In genomic region chr6:97738846-97739245, GRCm38 (mm10) we compare ENCODE assay signal across 27 mouse cellular contexts.
DNase-seq lines count a peak whose midpoint lies in the region; ATAC-seq lines count a peak whose summit lies in the region.
"Had no signal": no experiment of that assay in that cellular context is flagged by ENCODE, and none has a peak within 500 bp of the region (broad histone marks: within the 10 kb centered on the region; RNA-seq: fewer than 3 reads in every experiment).

No protein-coding gene starts in this region.

- no peak for ATAC-seq in forebrain, embryonic 12.5 days (ENCODE audit: low FRiP score)
- ATAC-seq: activated CD4-positive, CD25-positive, alpha-beta regulatory T cell, adult 4 months; forebrain, embryonic 16.5 days; hindbrain, embryonic 16.5 days; intestine, embryonic 15.5 days had no signal

- no peaks in the 10 kb centered on the region for H3K36me3 ChIP-seq in forebrain, embryonic 10.5 days (replicated peaks)
- H3K36me3 ChIP-seq in forebrain, embryonic 12.5 days (replicated peaks): no peaks in the 10 kb centered on the region
- H3K36me3 ChIP-seq: embryonic facial prominence, embryonic 10.5 days; embryonic facial prominence, embryonic 13.5 days; heart, embryonic 12.5 days; heart, embryonic 15.5 days; hindbrain, embryonic 10.5 days; hindbrain, embryonic 13.5 days; intestine, embryonic 15.5 days had no signal

- H3K9ac ChIP-seq in forebrain, embryonic 12.5 days: no peak overlapping the region
- H3K9ac ChIP-seq: embryonic facial prominence, embryonic 13.5 days; heart, embryonic 12.5 days; heart, embryonic 15.5 days; hindbrain, embryonic 13.5 days; intestine, embryonic 15.5 days had no signal

- peaks cover 22% of the 10 kb centered on the region for H3K4me1 ChIP-seq in forebrain, embryonic 10.5 days
- H3K4me1 ChIP-seq in forebrain, embryonic 12.5 days: peaks cover 20% of the 10 kb centered on the region
- H3K4me1 ChIP-seq: heart, embryonic 12.5 days; intestine, embryonic 15.5 days had no signal

- DNase-seq in adrenal gland, postnatal 10 days: peak; percentile 12
- DNase-seq in adrenal gland, adult 8-10 months: no peak
- DNase-seq in forebrain, embryonic 10.5 days (ENCODE audit: extremely low spot score, low spot score): peak; percentile 6
- peak; percentile 16 for DNase-seq in left cerebral cortex, postnatal 4 days
- DNase-seq in left cerebral cortex, adult 8-10 months (ENCODE audit: low spot score in 2 of 2): no peak
- DNase-seq: adrenal gland, postnatal 14 days; cerebellum, adult 18-20 months; cerebellum, adult 9-10 months; cerebellum, postnatal 36 days; embryo, embryonic 11 days; gastrocnemius, postnatal 10 days; gastrocnemius, postnatal 36 days; heart, postnatal 10 days; heart, postnatal 36 days; kidney, adult 11 months had no signal

- intact Hi-C loops in left cerebral cortex, postnatal 4 days (cut with DNase I): loop anchor here (5.0 to 10.0 kb wide), 2 partner anchors 122 to 214 kb away; partner anchors contain the start of gene Frmd4b

- H3K9me3 ChIP-seq in forebrain, embryonic 10.5 days: no peaks in the 10 kb centered on the region
- no peaks in the 10 kb centered on the region for H3K9me3 ChIP-seq in forebrain, embryonic 12.5 days
- H3K9me3 ChIP-seq: embryonic facial prominence, embryonic 10.5 days; embryonic facial prominence, embryonic 13.5 days; heart, embryonic 12.5 days; heart, embryonic 15.5 days; hindbrain, embryonic 10.5 days; hindbrain, embryonic 13.5 days; intestine, embryonic 15.5 days had no signal

- no peak overlapping the region for H3K4me2 ChIP-seq in forebrain, embryonic 12.5 days
- H3K4me2 ChIP-seq: embryonic facial prominence, embryonic 13.5 days; heart, embryonic 12.5 days; heart, embryonic 15.5 days; hindbrain, embryonic 13.5 days; intestine, embryonic 15.5 days had no signal

- H3K27ac ChIP-seq in forebrain, embryonic 10.5 days: no peak overlapping the region
- H3K27ac ChIP-seq in forebrain, embryonic 12.5 days: no peak overlapping the region
- H3K27ac ChIP-seq: embryonic facial prominence, embryonic 10.5 days; embryonic facial prominence, embryonic 13.5 days; heart, embryonic 15.5 days; hindbrain, embryonic 10.5 days; hindbrain, embryonic 13.5 days; intestine, embryonic 15.5 days had no signal

- no peak overlapping the region for H3K4me3 ChIP-seq in forebrain, embryonic 10.5 days
- no peak overlapping the region for H3K4me3 ChIP-seq in forebrain, embryonic 12.5 days (replicated peaks)
- H3K4me3 ChIP-seq: embryonic facial prominence, embryonic 10.5 days; embryonic facial prominence, embryonic 13.5 days; erythroblast, embryonic 14.5 days; heart, embryonic 12.5 days; heart, embryonic 15.5 days; hindbrain, embryonic 10.5 days; hindbrain, embryonic 13.5 days; intestine, embryonic 15.5 days had no signal

- WGBS in forebrain, embryonic 10.5 days: 71% methylated on average over 4 of the region's 4 CpGs
- WGBS in forebrain, embryonic 12.5 days: 69% methylated on average over 4 of the region's 4 CpGs

- H3K27me3 ChIP-seq in forebrain, embryonic 10.5 days (ENCODE audit: poor library complexity, severe bottlenecking): peaks cover 31% of the 10 kb centered on the region
- H3K27me3 ChIP-seq in forebrain, embryonic 12.5 days: peaks cover 14% of the 10 kb centered on the region
- H3K27me3 ChIP-seq: intestine, embryonic 15.5 days had no signal

Comparison
In these comparisons a context has a peak if more than half of its experiments do, and no peak if none do; other contexts are left out.
1. DNase-seq: peak in adrenal gland, postnatal 10 days (single experiment), forebrain, embryonic 10.5 days (single experiment) and left cerebral cortex, postnatal 4 days (single experiment); none in adrenal gland, adult 8-10 months (single experiment) and left cerebral cortex, adult 8-10 months (0 of 2).